Mouse (Mus musculus): ENCODE data around the gene Gsta2. TPM values are rescaled to one million over a fixed set of nuclear protein-coding genes. Genes with fewer than 3 reads are reported as not detected.

Gene Gsta2
- polyA plus RNA-seq (2017; shearing (Covaris generic)) = not detected

GRCm38 (mm10) chr9:78355611-78356010 lies at the start of gene Gsta2:
Gsta2 (minus strand) TSS chr9:78355788.

DNA sequence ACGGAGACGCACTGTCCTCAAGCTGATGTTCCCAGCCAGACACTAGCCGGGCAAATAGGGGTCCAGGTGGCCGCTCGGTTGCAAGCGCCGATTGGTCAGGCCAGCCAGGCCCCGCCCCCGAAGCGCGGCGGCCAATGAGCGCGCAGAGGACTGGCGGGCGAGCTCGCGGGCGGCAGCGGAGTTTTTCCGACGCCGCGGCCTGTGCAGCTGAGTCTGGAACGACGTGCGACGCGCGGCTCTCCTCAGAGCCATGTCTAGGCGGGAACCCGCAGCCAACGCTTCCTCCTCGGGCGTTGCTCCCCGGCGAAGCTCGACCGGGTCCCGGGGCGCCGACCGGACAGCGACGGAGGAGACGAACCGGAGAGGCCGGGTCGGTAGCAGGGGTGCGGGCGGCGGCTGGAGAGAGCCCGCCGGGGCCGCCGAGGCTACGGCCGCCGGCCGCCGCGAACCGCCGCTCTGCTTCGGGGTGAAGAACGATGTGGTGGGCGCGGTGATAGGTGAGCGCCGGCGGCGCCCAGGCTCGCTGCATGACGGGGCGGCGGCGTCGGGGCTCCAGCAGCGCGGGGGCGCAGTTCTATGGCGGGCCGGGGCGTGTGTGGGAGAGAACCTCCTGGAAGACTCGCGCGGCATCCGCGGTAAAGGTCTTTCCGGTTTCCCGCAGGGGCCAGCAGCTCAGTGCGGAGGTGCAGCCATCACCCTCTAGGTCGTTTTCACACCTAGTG lies 40.2 kb upstream of the Gsta2 start, which contains the start of gene Ddx43:
Gene Ddx43 (plus strand): TSS at position 148 of the 722 bp plus-strand sequence.

GRCm38 (mm10) chr9:78378113-78378785 lies 22.7 kb upstream of the Gsta2 start, which contains the start of gene Ooep:
Ooep (minus strand) TSS chr9:78378725.

DNA sequence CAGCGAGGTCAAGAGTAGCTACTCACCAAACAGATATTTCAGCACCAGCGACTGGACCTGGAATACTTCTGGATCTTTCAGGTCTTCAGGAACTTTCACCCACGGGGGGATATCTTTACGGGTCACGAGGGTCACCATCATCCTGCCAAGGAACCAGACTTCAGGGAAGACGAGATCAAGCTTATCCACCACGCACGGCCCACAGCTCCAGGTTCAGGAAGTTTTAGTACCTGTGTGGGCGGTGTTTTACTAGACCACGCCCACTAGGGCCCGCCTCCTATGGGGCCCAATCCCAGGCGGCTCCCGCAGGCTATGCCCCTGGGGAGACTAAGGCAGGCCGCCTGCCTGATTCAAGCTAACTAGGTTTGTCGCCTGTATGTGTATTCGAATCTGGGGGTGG lies 12.4 kb upstream of the Gsta2 start, which contains the start of gene Dppa5a:
Gene Dppa5a (minus strand): TSS at position 219 of the 400 bp plus-strand sequence.

DNA sequence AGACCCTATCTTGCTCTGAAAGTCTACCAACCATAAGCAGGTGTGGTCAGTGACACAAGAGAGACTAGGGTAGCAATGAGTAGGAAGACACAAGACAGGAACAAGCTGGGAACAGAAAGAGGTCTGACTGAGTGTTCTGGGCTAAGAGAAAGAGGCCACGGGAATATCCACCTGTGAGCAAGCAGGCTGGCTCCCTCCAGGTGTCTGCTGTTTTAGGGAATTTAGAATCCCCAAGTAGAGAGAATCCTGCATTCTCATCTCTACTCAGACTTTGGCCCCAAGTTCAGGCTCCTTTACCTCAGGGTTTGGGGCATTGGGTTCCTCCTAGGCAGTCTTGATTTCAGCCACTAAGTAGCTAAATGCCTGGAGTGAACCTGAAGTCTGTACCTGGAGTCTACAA lies 28.3 kb downstream of the Gsta2 start, which contains the start of gene Omt2b:
Gene Omt2b (plus strand): TSS at position 301 of the 400 bp plus-strand sequence.

DNA sequence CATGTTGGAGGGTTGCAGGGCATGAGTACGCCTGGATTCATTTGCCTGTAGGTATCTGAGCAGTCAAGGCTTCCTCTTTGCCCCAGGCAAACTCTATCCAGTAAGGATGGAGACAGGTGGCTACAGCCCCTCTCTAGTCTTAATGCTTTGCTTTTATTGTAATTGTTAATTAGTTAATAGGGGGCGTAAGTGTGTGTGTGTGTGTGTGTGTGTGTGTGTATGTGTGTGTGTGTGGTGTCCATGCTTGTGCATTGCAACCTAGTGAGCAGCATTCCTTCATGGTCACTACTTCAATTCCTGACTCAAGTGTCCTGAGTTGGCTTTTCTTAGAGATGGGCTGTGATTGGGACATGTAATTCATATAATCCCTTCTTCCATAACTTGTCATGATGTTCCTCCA lies 40.9 kb downstream of the Gsta2 start, which contains the start of gene Omt2a:
Gene Omt2a (minus strand): TSS at position 101 of the 400 bp plus-strand sequence.

GRCm38 (mm10) chr9:78289723-78290122 lies 65.9 kb downstream of the Gsta2 start, which contains the start of gene Gm10639:
Gm10639 (plus strand) TSS chr9:78289923.

Other genes starting within 250 kb of the Gsta2 start
- gene Fbxo9, start 246.7 kb downstream of the Gsta2 start, polyA plus RNA-seq (2017; shearing (Covaris generic)) = 18.4 TPM
- 9.5 TPM for gene Ick, start 246.6 kb downstream of the Gsta2 start, polyA plus RNA-seq (2017; shearing (Covaris generic))
- gene Gsta4, start 173.0 kb downstream of the Gsta2 start, polyA plus RNA-seq (2017; shearing (Covaris generic)) = 43.4 TPM
- gene Gsta1, start 125.1 kb downstream of the Gsta2 start, polyA plus RNA-seq (2017; shearing (Covaris generic)) = not detected
- not detected for gene Gm3776, start 98.7 kb downstream of the Gsta2 start, polyA plus RNA-seq (2017; shearing (Covaris generic))
- not detected for gene Gm10639, start 65.9 kb downstream of the Gsta2 start, polyA plus RNA-seq (2017; shearing (Covaris generic))
- not detected for gene Omt2a, start 41.0 kb downstream of the Gsta2 start, polyA plus RNA-seq (2017; shearing (Covaris generic))
- gene Omt2b, start 28.2 kb downstream of the Gsta2 start, polyA plus RNA-seq (2017; shearing (Covaris generic)) = not detected
- not detected for gene Dppa5a, start 12.4 kb upstream of the Gsta2 start, polyA plus RNA-seq (2017; shearing (Covaris generic))
- not detected for gene Ooep, start 22.9 kb upstream of the Gsta2 start, polyA plus RNA-seq (2017; shearing (Covaris generic))
- gene Ddx43, start 40.0 kb upstream of the Gsta2 start, polyA plus RNA-seq (2017; shearing (Covaris generic)) = 2.8 TPM
- 1.3 TPM for gene Cgas, start 87.4 kb upstream of the Gsta2 start, polyA plus RNA-seq (2017; shearing (Covaris generic))
- gene Mto1, start 92.4 kb upstream of the Gsta2 start, polyA plus RNA-seq (2017; shearing (Covaris generic)) = 9.6 TPM
- gene Gm17324, start 93.0 kb upstream of the Gsta2 start, polyA plus RNA-seq (2017; shearing (Covaris generic)) = not detected
- 5,755 TPM for gene Eef1a1, start 133.4 kb upstream of the Gsta2 start, polyA plus RNA-seq (2017; shearing (Covaris generic))
- 16.7 TPM for gene Slc17a5, start 232.3 kb upstream of the Gsta2 start, polyA plus RNA-seq (2017; shearing (Covaris generic))